Comparison of ENCODE assay signal across 9 mouse cellular contexts in genomic region chr9:122084175-122084574, GRCm38 (mm10). TPM values are rescaled to one million over a fixed set of nuclear protein-coding genes. Genes with fewer than 3 reads are reported as not detected.
A peak's percentile ranks its signal among the peaks of the same experiment; 100 is the strongest.
DNase-seq lines count a peak whose midpoint lies in the region; ATAC-seq and TF ChIP-seq lines count a peak whose summit lies in the region.
"Had no signal": no experiment of that assay in that cellular context is flagged by ENCODE, and none has a peak within 500 bp of the region (broad histone marks: within the 10 kb centered on the region; RNA-seq: fewer than 3 reads in every experiment).

No protein-coding gene starts in this region.

- no peak overlapping the region for H3K4me2 ChIP-seq in forebrain, postnatal 0 days (ENCODE audit: low read depth)
- H3K4me2 ChIP-seq in forebrain, embryonic 11.5 days (ENCODE audit: low read depth, low read length, severe bottlenecking): no peak overlapping the region
- H3K4me2 ChIP-seq in intestine, embryonic 16.5 days (ENCODE audit: low read depth, low read length): no peak overlapping the region

- DNase-seq in forebrain, postnatal 0 days: no peak
- DNase-seq in forebrain, embryonic 11.5 days (ENCODE audit: low spot score): no peak
- DNase-seq in fibroblast of lung, adult 2 months (ENCODE audit: low read depth): peak; percentile 37
- DNase-seq in lung, postnatal 25 days (ENCODE audit: low spot score): peak; percentile 91
- DNase-seq in frontal cortex, postnatal 25 days (ENCODE audit: low spot score in 2 of 2): no peak
- DNase-seq in spleen, postnatal 14 days (ENCODE audit: low spot score in 2 of 2): no peak

- no peak overlapping the region for H3K9ac ChIP-seq in forebrain, postnatal 0 days
- no peak overlapping the region for H3K9ac ChIP-seq in forebrain, embryonic 11.5 days (ENCODE audit: low read length)
- H3K9ac ChIP-seq in intestine, embryonic 16.5 days (ENCODE audit: low read depth, low read length): no peak overlapping the region
- H3K9ac ChIP-seq: liver, embryonic 14.5 days had no signal

- H3K4me1 ChIP-seq in forebrain, postnatal 0 days (ENCODE audit: insufficient read depth): no peaks in the 10 kb centered on the region
- H3K4me1 ChIP-seq in forebrain, embryonic 11.5 days (replicated peaks; ENCODE audit: control insufficient read depth, insufficient read depth, low read length): no peaks in the 10 kb centered on the region
- H3K4me1 ChIP-seq in intestine, embryonic 16.5 days (ENCODE audit: control insufficient read depth, insufficient read depth, low read length): peaks cover 10% of the 10 kb centered on the region

- peak; percentile 29; the same call in 1 of the 2 replicates for ATAC-seq in forebrain, postnatal 0 days
- no peak for ATAC-seq in forebrain, embryonic 11.5 days (replicated peaks; ENCODE audit: low FRiP score)
- ATAC-seq in intestine, embryonic 16.5 days: peak; percentile 48; the same call in 1 of the 2 replicates
- ATAC-seq in CD4-positive, CD25-positive, alpha-beta regulatory T cell, adult 4 months: no peak

- H3K9me3 ChIP-seq in forebrain, postnatal 0 days (ENCODE audit: low read length): no peaks in the 10 kb centered on the region
- H3K9me3 ChIP-seq in forebrain, embryonic 11.5 days (ENCODE audit: control insufficient read depth, low read length): no peaks in the 10 kb centered on the region
- H3K9me3 ChIP-seq in intestine, embryonic 16.5 days (ENCODE audit: control insufficient read depth, low read length): no peaks in the 10 kb centered on the region

- TF ChIP-seq CTCF in forebrain, postnatal 0 days (IDR thresholded peaks at IDR 0.05; ENCODE audit: low read depth): no peak

- H3K27ac ChIP-seq in forebrain, postnatal 0 days (ENCODE audit: low read depth, low read length): no peak overlapping the region
- H3K27ac ChIP-seq in forebrain, embryonic 11.5 days (ENCODE audit: low read depth, low read length): no peak overlapping the region
- peak overlapping the region; percentile 81 for H3K27ac ChIP-seq in intestine, embryonic 16.5 days (ENCODE audit: low read length)
- H3K27ac ChIP-seq: liver, embryonic 14.5 days had no signal

- no peaks in the 10 kb centered on the region for H3K36me3 ChIP-seq in forebrain, postnatal 0 days (ENCODE audit: insufficient read depth)
- H3K36me3 ChIP-seq in forebrain, embryonic 11.5 days (ENCODE audit: control insufficient read depth, insufficient read depth, low read length): no peaks in the 10 kb centered on the region
- H3K36me3 ChIP-seq in intestine, embryonic 16.5 days (ENCODE audit: control insufficient read depth, insufficient read depth, low read length): no peaks in the 10 kb centered on the region

- WGBS in forebrain, postnatal 0 days: 40% methylated on average over 4 of the region's 4 CpGs
- WGBS in forebrain, embryonic 11.5 days: 65% methylated on average over 4 of the region's 4 CpGs
- WGBS in intestine, embryonic 16.5 days: 21% methylated on average over 4 of the region's 4 CpGs

- H3K27me3 ChIP-seq in forebrain, postnatal 0 days (ENCODE audit: insufficient read depth, low read length): no peaks in the 10 kb centered on the region
- H3K27me3 ChIP-seq in forebrain, embryonic 11.5 days (ENCODE audit: control insufficient read depth, insufficient read depth, low read length): no peaks in the 10 kb centered on the region
- no peaks in the 10 kb centered on the region for H3K27me3 ChIP-seq in intestine, embryonic 16.5 days (replicated peaks; ENCODE audit: control insufficient read depth, insufficient read depth, low read length)

- no peak overlapping the region for H3K4me3 ChIP-seq in forebrain, postnatal 0 days (ENCODE audit: low read depth, low read length)
- no peak overlapping the region for H3K4me3 ChIP-seq in forebrain, embryonic 11.5 days (ENCODE audit: low read depth, low read length)
- no peak overlapping the region for H3K4me3 ChIP-seq in intestine, embryonic 16.5 days (ENCODE audit: low read length)

RNA-seq across cellular contexts. Expression of gene Snrk, which starts 32.9 kb away (rescaled TPM):
- 99.8 and 109 TPM in 2 replicates for total RNA-seq in forebrain, postnatal 0 days (2014; rRNA removed)
- 57.7 and 82.3 TPM in 2 replicates for polyA plus RNA-seq in forebrain, postnatal 0 days (2015; fragmentation: Nextera tagmentation; extraction: Ambion mirVana)
- 31.5 and 42.4 TPM in 2 replicates for polyA plus RNA-seq in forebrain, embryonic 11.5 days (2014; fragmentation: Nextera tagmentation; extraction: Ambion mirVana)
- 45.5 and 48.7 TPM in 2 replicates for polyA plus RNA-seq in intestine, embryonic 16.5 days (2015; fragmentation: Nextera tagmentation; extraction: Ambion mirVana)
- 10 to 100 TPM; 21.8 to 29.7 TPM for polyA plus RNA-seq in CD4-positive, CD25-positive, alpha-beta regulatory T cell, adult 4 months (2017; shearing (Covaris generic))

Comparison
In these comparisons a context has a peak if more than half of its experiments do, and no peak if none do; other contexts are left out.
1. ATAC-seq: peak in forebrain, postnatal 0 days (single experiment) and intestine, embryonic 16.5 days (single experiment); none in forebrain, embryonic 11.5 days (single experiment) and CD4-positive, CD25-positive, alpha-beta regulatory T cell, adult 4 months (single experiment).
2. DNase-seq: peak in fibroblast of lung, adult 2 months (single experiment) and lung, postnatal 25 days (single experiment); none in forebrain, postnatal 0 days (single experiment), forebrain, embryonic 11.5 days (single experiment), frontal cortex, postnatal 25 days (0 of 2) and spleen, postnatal 14 days (0 of 2).